Mouse (Mus musculus): ENCODE data around the gene Mpdz.

DNA sequence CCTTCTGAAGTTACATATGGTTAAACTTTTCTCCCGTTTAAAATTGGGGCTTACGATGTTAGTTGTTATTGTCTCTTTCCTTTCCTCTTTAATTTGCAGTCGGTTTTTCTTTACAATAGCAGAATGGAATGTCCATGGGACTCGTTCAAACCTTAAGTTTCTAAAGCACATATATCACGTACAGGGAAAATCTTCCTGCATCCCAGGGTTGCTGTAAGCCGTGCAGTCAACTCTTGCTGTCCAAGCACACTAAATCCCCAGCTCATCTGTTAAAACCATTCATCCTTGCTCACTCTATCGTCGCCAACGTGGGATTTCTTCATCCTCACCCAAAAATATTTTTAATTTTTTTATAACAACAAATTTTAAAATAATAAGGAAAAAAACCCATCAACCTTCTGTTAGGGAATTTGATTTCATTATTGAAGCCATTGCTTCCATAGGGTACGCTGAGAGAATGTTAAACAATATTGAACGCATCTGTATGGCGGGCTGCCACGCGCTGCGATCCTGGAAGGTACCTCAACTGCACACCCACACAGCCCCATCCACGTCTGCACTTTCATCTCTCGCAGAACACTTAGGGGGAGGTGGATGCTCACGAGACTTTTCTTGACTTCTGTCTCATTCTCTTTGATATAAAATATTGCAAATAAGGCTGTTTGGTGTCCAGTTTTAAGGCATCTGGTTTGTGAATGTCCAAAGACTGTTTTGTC is 41.4 kb upstream of the Mpdz start:
- TF ChIP-seq CTCF (IDR thresholded peaks at IDR 0.05; ENCODE audit: low read depth, low read length) (no peak), POLR2A (IDR thresholded peaks at IDR 0.05; ENCODE audit: borderline replicate concordance, low read depth, low read length) (no peak)
